Mouse (Mus musculus) stomach, embryonic 14.5 days (tissue): ENCODE data around the gene Cd5. TPM values are rescaled to one million over a fixed set of nuclear protein-coding genes. Genes with fewer than 3 reads are reported as not detected.

Experiments used
- ATAC-seq: fragments of 200-750 bp; cut with Nextera tagmentation; 2 replicates; pipeline ENCODE4 v1.8.0; 2017; ENCODE audit warnings: low read depth, moderate TSS enrichment; ENCODE audit not compliant: insufficient number of reproducible peaks, insufficient read depth, low FRiP score
- H3K27ac ChIP-seq: fragments of 300-500 bp; sonication (generic); 2 replicates; pipeline ENCODE4 v1.5.1; 2014; ENCODE audit warnings: mild to moderate bottlenecking, low read length, moderate library complexity, mixed read lengths
- H3K27me3 ChIP-seq: fragments of 300-500 bp; sonication (generic); 2 replicates; pipeline ENCODE4 v1.6.1; 2014; ENCODE audit warnings: low read length, control low read depth, mixed read lengths; ENCODE audit not compliant: control insufficient read depth, insufficient read depth
- H3K36me3 ChIP-seq: fragments of 300-500 bp; sonication (generic); 2 replicates; pipeline ENCODE4 v1.6.1; 2014; ENCODE audit warnings: mild to moderate bottlenecking, control low read depth, low read length, moderate library complexity, mixed read lengths; ENCODE audit not compliant: control insufficient read depth, insufficient read depth
- H3K4me1 ChIP-seq: fragments of 300-500 bp; sonication (generic); 2 replicates; pipeline ENCODE4 v1.6.1; 2014; ENCODE audit warnings: low read length, control low read depth, mixed read lengths; ENCODE audit not compliant: control insufficient read depth, insufficient read depth
- H3K4me2 ChIP-seq: fragments of 300-500 bp; sonication (generic); replicated peaks from 2 replicates; pipeline ENCODE4 v1.6.1; 2014; ENCODE audit warnings: low read depth, low read length, control low read depth
- H3K4me3 ChIP-seq: fragments of 300-500 bp; sonication (generic); 2 replicates; pipeline ENCODE4 v1.5.1; 2014; ENCODE audit warnings: low read depth, low read length, control low read depth
- H3K9ac ChIP-seq: fragments of 300-500 bp; sonication (generic); replicated peaks from 2 replicates; pipeline ENCODE4 v1.6.1; 2014; ENCODE audit warnings: low read depth, mild to moderate bottlenecking, control low read depth, low read length, moderate library complexity, mixed read lengths
- H3K9me3 ChIP-seq: fragments of 300-500 bp; sonication (generic); 2 replicates; pipeline ENCODE4 v1.6.1; 2016; ENCODE audit warnings: low read depth, low read length, control low read depth; ENCODE audit not compliant: control insufficient read depth
- WGBS: fragments of 180-500 bp; shearing (Covaris S2); extraction: QIAGEN DNeasy Blood & Tissue Kit; methylation state at CpG from one replicate; pipeline ENCODE4 v1.1.7; 2014; 5-methylcytosine and 5-hydroxymethylcytosine counted together
- polyA plus RNA-seq: library from polyadenylated mRNA; unstranded; fragments of >200 nt; fragmentation: Nextera tagmentation; extraction: Ambion mirVana; gene quantifications from 2 replicates; pipeline ENCODE4 v1.2.1, GENCODE M21; 2014

Cd5 gene
- polyA plus RNA-seq, 1 experiment from 2014 or later, result 2.1 TPM

DNA sequence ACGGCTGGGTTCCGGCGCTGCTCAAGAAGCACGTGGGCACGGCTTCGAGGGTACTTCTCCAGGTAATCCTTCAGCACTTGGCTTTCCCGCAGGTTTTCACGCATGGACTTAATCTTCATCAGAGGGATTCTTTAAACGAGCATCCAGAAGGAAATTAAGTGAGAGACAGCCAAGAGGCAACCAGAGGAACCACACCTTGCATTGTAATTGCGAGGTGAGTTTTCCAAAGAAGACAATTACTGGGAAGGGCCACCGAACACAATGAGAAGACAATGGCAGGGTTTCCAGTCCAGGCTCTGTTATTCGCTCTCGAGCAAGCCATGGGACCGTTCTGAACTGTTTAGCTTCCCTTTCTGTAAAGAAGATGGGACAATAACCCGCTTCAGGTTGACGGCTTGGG lies 62.1 kb downstream of the Cd5 start:
- Histone ChIP-seq H3K27me3 (no peaks in the 10 kb centered on the region), H3K9ac (no peak overlapping the region), H3K4me1 (no peaks in the 10 kb centered on the region), H3K27ac (no peak overlapping the region), H3K36me3 (no peaks in the 10 kb centered on the region), H3K4me3 (no peak overlapping the region), H3K9me3 (no peaks in the 10 kb centered on the region), H3K4me2 (no peak overlapping the region)
- ATAC-seq, result no peak
- WGBS, result 82% methylated on average over 16 of the region's 16 CpGs

DNA sequence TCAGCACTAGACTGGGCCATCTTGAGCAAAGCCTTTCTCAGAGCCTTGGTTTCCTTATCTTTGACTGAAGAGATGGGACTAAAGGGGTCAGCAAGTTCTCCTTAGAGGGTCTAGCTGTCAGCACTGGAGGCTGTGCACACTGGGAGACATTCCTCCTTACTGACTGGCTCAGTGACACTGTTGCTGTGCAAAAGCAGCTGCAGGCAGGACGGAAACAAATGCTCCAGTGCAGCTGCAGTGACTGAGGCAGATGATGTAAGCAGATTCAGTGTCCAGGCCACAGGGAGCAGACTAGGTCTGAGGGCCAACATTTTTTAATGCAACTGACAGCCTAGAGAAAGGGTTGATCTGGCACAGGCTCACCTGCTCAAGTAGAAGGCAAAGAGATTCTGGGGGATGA lies 65.5 kb downstream of the Cd5 start:
- 47% methylated on average over 1 of the region's 1 CpGs for WGBS

DNA sequence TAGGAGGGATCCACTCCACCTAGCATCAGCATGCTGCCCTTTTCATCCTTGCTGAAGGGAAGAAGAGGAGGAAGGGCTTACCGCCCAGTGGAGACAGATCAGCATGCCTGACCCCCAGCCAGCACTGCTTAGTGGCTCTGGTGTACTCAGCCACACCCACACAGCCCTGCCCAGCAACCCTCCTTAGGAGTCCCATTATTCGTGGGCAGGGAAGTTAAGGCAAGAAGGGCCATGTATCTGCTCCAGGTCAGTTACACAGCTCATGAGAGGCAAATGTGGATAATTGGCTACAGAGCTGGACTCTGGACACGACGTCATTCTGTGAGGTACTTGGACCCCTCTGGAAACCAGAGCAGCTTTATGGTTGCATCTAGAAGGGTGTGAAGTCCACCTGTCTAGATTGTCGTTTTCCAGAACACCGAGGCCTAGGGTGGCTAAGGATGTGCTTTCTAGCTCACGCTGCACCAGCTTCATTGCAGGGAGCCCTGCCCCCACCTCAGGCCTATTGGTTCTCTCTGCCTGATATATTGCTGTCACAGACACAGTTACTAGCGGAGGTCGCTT lies 66.9 kb downstream of the Cd5 start:
- H3K4me3 ChIP-seq, result no peak overlapping the region
- H3K9me3 ChIP-seq, result no peaks in the 10 kb centered on the region
- no peak overlapping the region for H3K27ac ChIP-seq
- no peak overlapping the region for H3K4me2 ChIP-seq
- ATAC-seq, result no peak
- no peaks in the 10 kb centered on the region for H3K27me3 ChIP-seq
- no peaks in the 10 kb centered on the region for H3K36me3 ChIP-seq
- WGBS, result 58% methylated on average over 9 of the region's 9 CpGs
- H3K9ac ChIP-seq, result no peak overlapping the region
- no peaks in the 10 kb centered on the region for H3K4me1 ChIP-seq

More for the DNA sequence above, 65.5 kb downstream of the Cd5 start:
- Histone ChIP-seq H3K4me3 (no peak overlapping the region), H3K27ac (no peak overlapping the region), H3K36me3 (no peaks in the 10 kb centered on the region), H3K9ac (no peak overlapping the region), H3K4me1 (no peaks in the 10 kb centered on the region), H3K27me3 (no peaks in the 10 kb centered on the region), H3K4me2 (no peak overlapping the region), H3K9me3 (no peaks in the 10 kb centered on the region)
- ATAC-seq, result no peak

DNA sequence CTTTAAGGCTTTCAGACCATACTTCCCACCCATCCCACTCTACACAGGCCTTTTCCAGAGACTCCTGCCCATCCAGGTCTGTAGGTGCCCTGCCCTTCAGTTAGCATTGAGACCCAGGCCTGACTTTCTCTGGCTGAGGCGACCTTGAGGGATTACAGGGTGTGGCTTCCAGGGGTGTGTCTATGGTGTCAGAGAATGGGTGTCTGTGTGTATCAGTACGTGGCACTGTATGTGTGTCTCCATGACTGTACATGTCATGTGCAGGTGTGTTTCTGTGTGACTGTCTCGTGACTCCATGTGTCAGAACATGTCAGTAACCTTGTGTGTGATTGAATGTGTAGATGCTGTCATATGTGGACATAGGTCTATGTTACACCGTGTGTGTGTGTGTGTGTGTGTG lies 67.5 kb downstream of the Cd5 start:
- Histone ChIP-seq H3K36me3 (no peaks in the 10 kb centered on the region), H3K27me3 (no peaks in the 10 kb centered on the region), H3K4me3 (no peak overlapping the region), H3K27ac (no peak overlapping the region), H3K4me1 (no peaks in the 10 kb centered on the region), H3K9me3 (no peaks in the 10 kb centered on the region), H3K4me2 (no peak overlapping the region), H3K9ac (no peak overlapping the region)
- ATAC-seq, result no peak
- WGBS, result 77% methylated on average over 4 of the region's 4 CpGs

Other genes with a start within 250 kb of the Cd5 start
- gene Cpsf7, start 213.7 kb downstream of the Cd5 start, polyA plus RNA-seq, result 57.1 and 58.8 TPM in 2 replicates
- gene Sdhaf2, start 212.9 kb downstream of the Cd5 start, polyA plus RNA-seq, result 57.9 and 64.5 TPM in 2 replicates
- gene Tmem216, start 182.8 kb downstream of the Cd5 start, polyA plus RNA-seq, result 52.7 and 53.8 TPM in 2 replicates
- 18.9 TPM in 2 replicates for gene Cyb561a3, start 161.8 kb downstream of the Cd5 start, polyA plus RNA-seq
- gene Tmem138, start 161.6 kb downstream of the Cd5 start, polyA plus RNA-seq, result 37.0 and 38.4 TPM in 2 replicates
- 303 and 313 TPM in 2 replicates for gene Ddb1, start 133.7 kb downstream of the Cd5 start, polyA plus RNA-seq
- gene Tkfc, start 133.3 kb downstream of the Cd5 start, polyA plus RNA-seq, result 17.7 and 19.2 TPM in 2 replicates
- gene Vwce, start 104.8 kb downstream of the Cd5 start, polyA plus RNA-seq, result 1.1 and 1.9 TPM in 2 replicates
- gene Pga5, start 60.9 kb downstream of the Cd5 start, polyA plus RNA-seq, result 10.2 and 14.1 TPM in 2 replicates
- gene Vps37c, start 50.3 kb downstream of the Cd5 start, polyA plus RNA-seq, result 37.5 and 40.4 TPM in 2 replicates
- 0.58 TPM in 1 of 2 replicates, not detected in the other for gene Cd6, start 91.1 kb upstream of the Cd5 start, polyA plus RNA-seq
- gene Slc15a3, start 100.7 kb upstream of the Cd5 start, polyA plus RNA-seq, result 0.45 and 0.52 TPM in 2 replicates
- 59.3 and 63.2 TPM in 2 replicates for gene Tmem132a, start 130.9 kb upstream of the Cd5 start, polyA plus RNA-seq
- gene Tmem109, start 143.0 kb upstream of the Cd5 start, polyA plus RNA-seq, result 132 and 137 TPM in 2 replicates
- gene Prpf19, start 156.2 kb upstream of the Cd5 start, polyA plus RNA-seq, result 47.9 and 49.9 TPM in 2 replicates
- gene Zp1, start 181.6 kb upstream of the Cd5 start, polyA plus RNA-seq, result not detected in 2 replicates
- gene Ptgdr2, start 198.2 kb upstream of the Cd5 start, polyA plus RNA-seq, result not detected in 2 replicates
- gene Ccdc86, start 210.3 kb upstream of the Cd5 start, polyA plus RNA-seq, result 21.3 and 24.6 TPM in 2 replicates
- 0.52 TPM in 1 of 2 replicates, not detected in the other for gene Ms4a10, start 235.7 kb upstream of the Cd5 start, polyA plus RNA-seq